Mouse (Mus musculus) hindbrain, postnatal 0 days (tissue): ENCODE measurements around the gene Tmprss4. TPM values are rescaled to one million over a fixed set of nuclear protein-coding genes. Genes with fewer than 3 reads are reported as not detected.

Experiments
- ATAC-seq: fragments of 200-750 bp; cut with Nextera tagmentation; 2 replicates; pipeline ENCODE4 v1.8.0; 2017; ENCODE audit warnings: mild to moderate bottlenecking, moderate TSS enrichment, moderate library complexity
- DNase-seq: peaks from one replicate; pipeline ENCODE4 v3.0.0-alpha.2; 2015; ENCODE audit warnings: low spot score
- H3K27ac ChIP-seq: fragments of 300-500 bp; sonication (generic); 2 replicates; pipeline ENCODE4 v1.5.1; 2014; ENCODE audit warnings: mild to moderate bottlenecking
- H3K27me3 ChIP-seq: fragments of 300-500 bp; sonication (generic); 2 replicates; pipeline ENCODE4 v1.6.1; 2014; ENCODE audit warnings: low read length, mixed read lengths; ENCODE audit not compliant: insufficient read depth
- H3K36me3 ChIP-seq: fragments of 300-500 bp; sonication (generic); 2 replicates; pipeline ENCODE4 v1.6.1; 2014; ENCODE audit warnings: low read length, mixed read lengths; ENCODE audit not compliant: insufficient read depth
- H3K4me1 ChIP-seq: fragments of 300-500 bp; sonication (generic); 2 replicates; pipeline ENCODE4 v1.6.1; 2014; ENCODE audit warnings: antibody characterized with exemption, low read length, mixed read lengths; ENCODE audit not compliant: insufficient read depth
- H3K4me2 ChIP-seq: fragments of 300-500 bp; sonication (generic); 2 replicates; pipeline ENCODE4 v1.6.1; 2014; ENCODE audit warnings: low read depth, mild to moderate bottlenecking, low read length, moderate library complexity, mixed read lengths
- H3K4me3 ChIP-seq: fragments of 300-500 bp; sonication (generic); 2 replicates; pipeline ENCODE4 v1.5.1; 2014; ENCODE audit warnings: low read length
- H3K9ac ChIP-seq: fragments of 300-500 bp; sonication (generic); replicated peaks from 2 replicates; pipeline ENCODE4 v1.6.1; 2014; ENCODE audit warnings: mild to moderate bottlenecking, low read length, moderate library complexity, mixed read lengths
- H3K9me3 ChIP-seq: fragments of 300-500 bp; sonication (generic); 2 replicates; pipeline ENCODE4 v1.6.1; 2016; ENCODE audit warnings: low read length, mixed read lengths
- CTCF ChIP-seq: IDR thresholded peaks from 2 replicates; pipeline ENCODE4 v1.5.1; 2016; ENCODE audit warnings: antibody characterized with exemption, control low read depth, low read depth
- WGBS: fragments of 180-500 bp; shearing (Covaris S2); extraction: QIAGEN DNeasy Blood & Tissue Kit; methylation state at CpG from one replicate; pipeline ENCODE4 v1.1.7; 2014; 5-methylcytosine and 5-hydroxymethylcytosine counted together
- polyA plus RNA-seq: library from polyadenylated mRNA; unstranded; fragments of >200 nt; fragmentation: Nextera tagmentation; extraction: Ambion mirVana; gene quantifications from 2 replicates; pipeline ENCODE4 v1.2.1, GENCODE M21; 2015
- total RNA-seq: library from RNA; depleted of rRNA; stranded (reverse); fragments of >200 nt; gene quantifications from 2 replicates; pipeline ENCODE4 v1.2.3, GENCODE M21; 2014

Tmprss4 gene
- total and polyA plus RNA-seq, 2 experiments from 2014 or later: 1.1 TPM; not detected in 1

- Histone ChIP-seq H3K4me2 (no peak overlapping the region), H3K4me1 (no peaks in the 10 kb centered on the region), H3K36me3 (no peaks in the 10 kb centered on the region), H3K9me3 (no peaks in the 10 kb centered on the region), H3K27ac (no peak overlapping the region), H3K27me3 (no peaks in the 10 kb centered on the region), H3K4me3 (no peak overlapping the region), H3K9ac (no peak overlapping the region)
- WGBS: 69% methylated on average over 4 of the region's 4 CpGs
- DNase-seq (no peak), ATAC-seq (no peak)
- no peak for TF ChIP-seq CTCF
These were observed 18.6 kb downstream of the Tmprss4 start for GRCm38 (mm10) chr9:45185250-45185649.

GRCm38 (mm10) chr9:45183266-45183665 is 20.6 kb downstream of the Tmprss4 start:
- Histone ChIP-seq H3K4me3 (no peak overlapping the region), H3K36me3 (no peaks in the 10 kb centered on the region), H3K4me1 (no peaks in the 10 kb centered on the region), H3K9me3 (no peaks in the 10 kb centered on the region), H3K4me2 (no peak overlapping the region), H3K27ac (no peak overlapping the region), H3K27me3 (no peaks in the 10 kb centered on the region), H3K9ac (no peak overlapping the region)
- ATAC-seq (no peak), DNase-seq (no peak)
- no peak for TF ChIP-seq CTCF
- 71% methylated on average over 6 of the region's 6 CpGs for WGBS

- H3K27ac ChIP-seq: no peak overlapping the region
- H3K9me3 ChIP-seq: no peaks in the 10 kb centered on the region
- no peaks in the 10 kb centered on the region for H3K4me1 ChIP-seq
- ATAC-seq: no peak
- H3K27me3 ChIP-seq: no peaks in the 10 kb centered on the region
- TF ChIP-seq CTCF: no peak
- no peak overlapping the region for H3K9ac ChIP-seq
- no peak overlapping the region for H3K4me3 ChIP-seq
- WGBS: 55% methylated on average over 3 of the region's 3 CpGs
- DNase-seq: no peak
- H3K4me2 ChIP-seq: no peak overlapping the region
- no peaks in the 10 kb centered on the region for H3K36me3 ChIP-seq
These were observed 21.4 kb downstream of the Tmprss4 start for GRCm38 (mm10) chr9:45182521-45182920.

GRCm38 (mm10) chr9:45181770-45182169 is 22.1 kb downstream of the Tmprss4 start, which contains the start of gene BC049352:
Gene BC049352 (plus strand): TSS chr9:45182007.
- Histone ChIP-seq H3K4me2 (no peak within 1 kb of the TSS), H3K9ac (no peak within 1 kb of the TSS), H3K27ac (no peak within 1 kb of the TSS), H3K4me3 (no peak within 1 kb of the TSS), H3K36me3 (no peaks in the 10 kb centered on the region), H3K4me1 (no peaks in the 10 kb centered on the region), H3K9me3 (no peaks in the 10 kb centered on the region), H3K27me3 (no peaks in the 10 kb centered on the region)
- DNase-seq (no peak), ATAC-seq (0 out of 2 replicates have a peak, but pooled peaks have one; percentile 35)
- no peak for TF ChIP-seq CTCF
- 18% methylated on average over 2 of the region's 2 CpGs for WGBS

GRCm38 (mm10) chr9:45179282-45179681 is 24.6 kb downstream of the Tmprss4 start:
- WGBS: 90% methylated on average over 5 of the region's 5 CpGs
- TF ChIP-seq CTCF: no peak
- ATAC-seq: no peak

GRCm38 (mm10) chr9:45173475-45173874 is 30.4 kb downstream of the Tmprss4 start:
- 65% methylated on average over 3 of the region's 3 CpGs for WGBS
- Histone ChIP-seq H3K27ac (no peak overlapping the region), H3K9ac (no peak overlapping the region), H3K27me3 (no peaks in the 10 kb centered on the region), H3K4me3 (no peak overlapping the region), H3K4me1 (no peaks in the 10 kb centered on the region), H3K4me2 (no peak overlapping the region), H3K36me3 (no peaks in the 10 kb centered on the region), H3K9me3 (no peaks in the 10 kb centered on the region)
- no peak for TF ChIP-seq CTCF
- no peak for DNase-seq
- no peak for ATAC-seq

More at GRCm38 (mm10) chr9:45179282-45179681, 24.6 kb downstream of the Tmprss4 start:
- Histone ChIP-seq H3K9me3 (no peaks in the 10 kb centered on the region), H3K27me3 (no peaks in the 10 kb centered on the region), H3K4me2 (no peak overlapping the region), H3K4me1 (no peaks in the 10 kb centered on the region), H3K27ac (no peak overlapping the region), H3K9ac (no peak overlapping the region), H3K4me3 (no peak overlapping the region), H3K36me3 (no peaks in the 10 kb centered on the region)
- no peak for DNase-seq

GRCm38 (mm10) chr9:45171073-45171610 is 32.8 kb downstream of the Tmprss4 start:
- no peak for ATAC-seq
- Histone ChIP-seq H3K9ac (no peak overlapping the region), H3K27ac (no peak overlapping the region), H3K4me1 (no peaks in the 10 kb centered on the region), H3K4me2 (no peak overlapping the region), H3K27me3 (no peaks in the 10 kb centered on the region), H3K4me3 (no peak overlapping the region), H3K9me3 (no peaks in the 10 kb centered on the region), H3K36me3 (no peaks in the 10 kb centered on the region)
- WGBS: 90% methylated on average over 1 of the region's 1 CpGs
- DNase-seq: no peak
- no peak for TF ChIP-seq CTCF
